Mouse (Mus musculus) spleen, adult 2 months (tissue): ENCODE measurements at regions not wholly inside any gene's neighbourhood (a gene's known extent, or its start where the extent isn't known, plus 50 kb on each side); places are given as distances from the start of the nearest gene placed in this dataset.

Source experiments
- CTCF ChIP-seq: fragments of 200-500 bp; IDR thresholded peaks from 2 replicates; pipeline ENCODE4 v1.5.1; 2011; ENCODE audit warnings: mild to moderate bottlenecking, inconsistent platforms; ENCODE audit not compliant: insufficient read depth, insufficient read length, insufficient replicate concordance; ENCODE audit errors: extremely low read depth
- POLR2A ChIP-seq: fragments of 200-500 bp; IDR thresholded peaks from 2 replicates; pipeline ENCODE4 v1.6.1; 2011; ENCODE audit warnings: low read depth, low read length, inconsistent platforms

- TF ChIP-seq POLR2A (no peak), CTCF (no peak)
These were observed 3303.9 kb upstream of the Gm7489 start for GRCm38 (mm10) chr15:50580811-50581210.
